Mouse (Mus musculus): Measurements from ENCODE around the gene Timm17a.

The Timm17a gene

DNA sequence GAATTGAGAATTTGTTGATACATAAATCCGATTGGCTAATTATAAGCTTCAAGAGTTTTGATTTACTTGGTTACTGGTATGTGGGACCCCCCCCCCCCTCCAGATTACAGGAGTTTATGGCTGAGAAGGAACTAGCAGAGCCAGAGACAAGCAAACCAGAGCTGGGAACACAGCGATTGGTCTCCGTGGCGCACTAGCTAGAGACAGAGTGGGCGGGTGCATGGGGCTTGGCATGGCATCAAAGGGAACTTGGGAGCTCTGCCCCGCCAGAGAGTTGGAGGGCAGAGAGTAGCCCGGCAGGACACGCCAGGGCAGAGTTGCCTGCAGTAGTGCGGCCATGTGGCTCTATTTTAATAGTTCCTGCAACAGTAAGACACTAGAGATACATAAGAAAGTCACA, 32.9 kb downstream of the Timm17a start:
- peak; percentile 38 to 57 for DNase-seq (ENCODE audit: low spot score in 2 of 2)

DNA sequence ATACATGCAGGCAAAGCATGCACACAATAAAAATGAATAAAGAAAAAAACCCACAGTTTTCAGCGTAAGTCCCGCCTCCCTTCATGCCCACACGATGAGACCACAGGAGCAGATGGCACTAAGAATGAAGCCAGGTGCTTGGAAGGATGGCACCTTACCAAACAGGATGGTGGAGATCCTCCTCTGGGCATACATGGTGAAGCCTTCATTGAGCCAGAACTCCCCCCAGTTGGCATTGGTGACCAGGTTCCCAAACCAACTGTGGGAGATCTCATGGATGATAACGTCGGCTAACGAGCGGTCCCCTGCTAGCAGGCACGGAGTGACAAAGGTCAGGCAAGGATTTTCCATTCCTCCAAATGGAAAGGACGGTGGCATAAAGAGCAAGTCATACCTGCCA, 42.2 kb downstream of the Timm17a start:
- DNase-seq (ENCODE audit: low spot score in 2 of 2) = no peak

DNA sequence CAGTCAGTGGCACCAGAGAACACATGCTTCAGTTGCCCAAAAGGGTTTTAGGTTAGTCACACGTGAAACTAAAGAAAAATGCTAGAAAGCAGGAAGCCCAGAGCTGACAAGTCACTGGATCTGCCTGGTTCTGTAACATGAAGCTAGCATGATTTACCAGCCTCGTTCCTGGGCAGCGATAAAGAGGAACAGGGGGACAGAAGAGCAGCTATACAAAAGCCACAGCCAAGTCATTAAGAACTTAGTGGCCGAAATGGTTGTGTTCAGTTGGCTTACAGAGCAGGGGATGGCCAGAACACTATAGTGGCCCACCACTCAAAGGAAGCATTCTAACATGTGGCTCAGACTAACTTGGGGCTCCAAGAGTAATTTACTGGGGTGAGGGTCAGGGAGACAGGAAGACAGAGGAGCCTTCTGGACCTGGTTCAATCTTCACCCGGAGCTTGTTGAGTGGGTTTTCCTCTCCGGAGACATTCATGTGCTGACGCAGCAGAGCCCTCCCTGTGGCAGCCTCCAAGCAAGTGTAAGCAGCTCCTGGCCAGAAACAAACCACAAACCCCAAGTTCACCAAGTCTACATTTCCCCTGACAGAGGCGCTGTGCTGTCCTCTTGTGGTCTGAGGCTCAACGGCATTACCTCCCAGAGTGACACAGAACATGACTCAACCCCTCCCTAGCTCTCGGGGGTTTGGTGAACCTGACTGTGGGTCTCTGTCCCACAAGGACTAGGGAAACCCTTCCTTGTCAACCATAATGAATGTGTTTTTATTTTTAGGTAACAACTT, 45.7 kb downstream of the Timm17a start:
- DNase-seq (ENCODE audit: low spot score in 2 of 2) = no peak

DNA sequence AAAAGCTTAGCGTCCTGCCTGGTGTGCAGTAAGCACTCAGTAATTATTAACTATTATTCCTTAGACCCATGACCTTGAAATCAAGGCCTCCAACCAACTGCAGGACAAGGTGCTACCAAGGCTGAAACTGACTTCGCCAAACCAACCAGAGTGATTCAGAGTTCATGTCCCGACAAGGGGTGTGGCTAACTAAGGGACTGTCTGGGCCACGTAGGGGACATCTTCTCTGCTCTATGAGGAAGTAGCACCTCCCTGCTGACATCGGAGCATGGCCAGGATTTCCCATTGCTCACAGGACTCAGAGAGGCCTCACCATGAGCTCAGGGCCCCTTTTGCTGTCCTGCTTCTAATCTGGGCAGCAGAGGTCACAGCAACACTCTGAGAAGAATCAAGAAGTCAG, 47.7 kb downstream of the Timm17a start:
- no peak for DNase-seq (ENCODE audit: low spot score in 2 of 2)

DNA sequence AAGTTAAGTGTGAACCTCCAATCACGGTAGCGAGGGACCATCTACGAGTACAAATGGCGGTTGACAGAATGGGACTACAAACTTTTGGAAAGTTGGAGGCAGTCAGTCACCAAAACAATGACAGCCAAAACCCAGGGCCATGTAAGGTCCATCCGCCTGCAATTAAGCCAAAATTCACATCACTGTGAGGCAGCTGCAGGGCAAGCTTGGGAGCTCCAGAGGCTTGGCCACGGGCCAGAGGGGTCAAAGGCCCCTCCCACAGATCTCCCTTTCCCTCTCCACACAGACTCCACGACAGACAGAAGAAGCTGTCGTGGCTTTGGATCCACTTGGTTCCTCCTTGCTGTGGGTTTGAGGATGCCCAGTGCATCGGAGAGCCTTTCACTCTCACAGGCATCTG, 50.3 kb downstream of the Timm17a start:
- no peak for DNase-seq (ENCODE audit: low spot score in 2 of 2)

DNA sequence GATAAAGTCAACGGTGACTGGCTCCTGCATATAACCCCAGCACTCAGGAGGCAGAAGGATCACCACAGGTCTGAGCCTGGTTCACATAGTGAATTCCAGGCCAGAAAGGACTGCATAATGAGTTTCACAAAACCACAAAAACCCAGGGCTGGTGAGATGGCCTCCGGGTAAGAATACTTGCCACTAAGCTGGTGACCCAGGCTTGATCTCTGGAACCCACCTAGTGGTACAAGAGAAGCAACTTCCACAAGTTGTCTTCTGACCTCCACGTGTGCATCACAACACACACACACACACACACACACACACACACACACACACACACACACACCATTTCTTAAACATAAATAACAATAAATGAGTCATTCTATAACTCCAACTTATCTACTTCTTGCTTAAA, 51.2 kb downstream of the Timm17a start:
- no peak for DNase-seq (ENCODE audit: low spot score in 2 of 2)

DNA sequence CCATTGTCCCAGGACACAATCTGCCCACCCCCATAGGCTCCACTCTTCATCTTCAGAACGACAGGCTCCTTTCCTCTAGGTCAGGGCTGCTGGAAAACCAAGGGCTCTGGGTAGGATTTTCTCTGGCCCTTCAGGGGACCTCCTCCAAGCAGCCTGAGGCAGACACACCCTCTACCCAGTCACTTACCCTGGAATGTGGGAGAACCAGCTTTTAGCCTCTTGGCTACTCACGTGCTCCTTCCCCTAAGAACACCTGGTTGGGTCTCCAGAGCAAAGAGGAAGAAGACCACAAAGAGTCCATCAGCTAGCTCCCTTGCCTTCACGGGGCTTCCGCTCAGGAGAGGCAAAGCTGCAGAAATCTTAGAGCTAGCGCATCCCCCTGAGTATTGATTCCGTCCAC, 52.6 kb downstream of the Timm17a start:
- DNase-seq (ENCODE audit: low spot score in 2 of 2) = no peak

DNA sequence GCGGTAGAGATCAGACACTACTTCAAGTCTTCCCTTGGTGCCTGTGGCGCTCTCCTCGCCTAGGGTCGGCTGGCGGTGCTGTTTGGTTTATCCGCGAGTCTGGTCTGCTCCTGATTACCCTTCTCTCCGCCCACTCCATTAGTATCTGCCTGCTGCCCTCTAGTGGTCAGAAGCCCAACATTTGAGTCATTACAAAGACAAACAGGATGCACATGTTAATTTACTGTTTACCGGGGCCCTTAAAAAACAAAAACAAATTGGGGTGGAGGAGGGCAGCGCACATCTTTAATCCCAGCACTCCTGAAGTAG, 54.5 kb downstream of the Timm17a start:
- peak; percentile 69 to 87 for DNase-seq (ENCODE audit: low spot score in 2 of 2)

DNA sequence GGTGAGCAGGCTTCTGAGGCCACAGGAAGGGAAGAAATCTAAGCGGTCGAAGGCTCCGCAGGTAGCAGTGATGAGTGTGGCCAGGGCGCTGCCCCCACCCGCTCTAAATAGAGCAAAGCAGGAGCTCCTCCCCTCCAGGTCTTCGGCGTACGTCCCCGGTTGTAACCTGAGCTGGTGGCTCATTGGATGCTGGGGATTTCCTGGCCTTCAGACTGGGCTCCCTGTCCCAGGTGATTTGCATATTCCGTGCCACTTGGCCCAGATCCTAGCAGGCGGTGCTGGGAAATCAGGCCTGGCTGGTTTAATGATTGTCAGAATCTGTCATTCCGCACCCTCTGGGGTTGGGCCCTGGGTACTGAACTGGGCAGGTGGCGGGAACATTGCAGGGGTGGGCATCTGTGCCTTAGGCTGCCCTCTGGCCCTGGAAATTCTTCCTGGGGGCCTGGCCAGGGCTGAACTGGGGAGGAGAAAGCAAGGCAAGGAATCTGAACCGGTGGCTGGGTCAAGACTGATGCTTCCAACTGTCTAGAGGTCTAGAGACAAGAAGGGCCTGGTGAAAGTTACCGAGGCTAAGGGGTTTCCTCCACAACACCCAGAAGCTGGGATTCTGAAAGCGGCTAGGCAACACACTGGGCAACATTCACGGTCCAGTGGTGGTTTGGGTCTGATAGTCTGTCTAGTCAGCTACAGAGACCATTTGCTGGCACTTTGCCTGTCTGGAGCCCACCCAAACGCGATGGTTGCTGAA, 55.0 kb downstream of the Timm17a start, which contains the start of gene Elf3:
TSS of gene Elf3 (minus strand) at position 189 of the 748 bp plus-strand sequence.
- peak in 1 of 2 experiments; percentile 31 for DNase-seq (ENCODE audit: low spot score in 2 of 2)

DNA sequence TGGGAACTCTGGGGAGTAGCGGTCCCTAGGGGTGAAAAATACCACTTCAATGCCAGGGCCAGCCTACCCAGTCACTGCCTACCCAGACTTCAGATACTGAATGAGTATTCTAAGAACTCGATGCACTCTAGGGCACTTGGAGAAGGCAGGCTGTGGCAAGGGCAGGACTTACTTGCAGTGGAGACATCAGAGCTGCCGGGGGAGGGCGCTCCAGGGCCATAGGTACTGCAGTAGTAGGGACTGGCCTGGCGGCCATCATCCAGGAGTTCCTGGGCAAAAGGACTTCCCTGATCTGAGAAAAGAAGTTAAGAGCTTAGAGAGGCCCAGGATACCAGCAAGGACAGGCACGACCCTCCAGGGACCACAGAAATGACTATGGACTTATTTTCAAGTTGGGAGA, 57.3 kb downstream of the Timm17a start:
- no peak for DNase-seq (ENCODE audit: low spot score in 2 of 2)

DNA sequence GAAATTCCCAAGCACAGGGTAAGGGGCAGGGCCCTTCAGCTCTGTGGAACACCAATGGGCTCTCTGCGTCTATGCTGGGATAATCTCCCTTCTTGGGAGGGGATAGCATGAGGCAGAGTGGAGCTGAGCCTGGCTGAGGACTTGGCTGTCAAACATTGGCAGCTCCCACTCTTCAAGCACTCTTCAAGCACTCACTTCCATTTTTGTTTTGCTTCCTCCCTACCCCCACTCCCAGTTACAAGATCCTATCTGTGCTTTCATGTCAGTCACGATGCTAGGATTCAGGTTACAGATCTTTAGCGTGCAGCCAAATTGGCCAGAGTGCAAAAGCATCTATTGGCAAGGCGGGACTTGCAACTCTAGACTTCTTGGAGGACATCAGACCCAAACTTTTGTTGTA, 60.7 kb downstream of the Timm17a start:
- no peak for DNase-seq (ENCODE audit: low spot score in 2 of 2)

DNA sequence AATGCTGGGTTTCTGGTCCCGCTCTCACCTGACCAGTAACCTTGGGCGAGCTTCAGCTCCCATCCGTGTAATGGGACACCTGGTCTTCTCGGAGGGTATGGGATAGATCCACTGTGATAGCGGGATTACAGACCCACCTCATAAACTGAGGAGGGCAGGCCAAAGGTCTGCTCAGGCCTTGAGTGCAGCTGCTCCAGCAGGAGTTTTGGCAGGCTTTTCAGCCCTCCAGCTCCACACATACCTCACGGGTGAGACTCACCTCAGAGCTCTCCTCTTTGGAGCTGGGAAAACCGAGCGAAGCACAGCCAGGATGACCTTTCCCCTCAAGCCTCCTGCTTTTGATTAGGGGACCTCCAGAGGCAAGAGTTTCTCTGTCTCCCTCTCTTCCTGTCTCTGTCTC, 62.2 kb downstream of the Timm17a start:
- no peak for DNase-seq (ENCODE audit: low spot score in 2 of 2)

DNA sequence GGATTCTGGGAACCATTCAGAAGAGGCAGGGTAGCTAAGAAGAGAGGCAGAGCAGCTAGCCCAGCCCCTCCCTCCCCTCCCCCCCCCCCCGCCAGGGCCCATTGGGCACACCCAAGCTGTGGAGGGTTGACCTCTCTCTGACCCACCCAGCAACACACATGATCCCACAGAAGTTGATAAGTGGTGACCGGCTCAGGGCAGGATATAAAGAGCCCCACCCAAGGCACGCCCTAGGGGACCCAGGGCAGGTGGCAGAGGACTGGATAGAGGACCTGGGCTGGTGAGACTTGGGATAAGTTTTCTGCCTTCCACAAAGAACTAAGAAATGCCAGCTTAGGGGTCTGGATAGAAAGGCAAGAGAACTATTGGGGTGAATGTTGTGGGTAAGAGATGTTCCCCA, 62.9 kb downstream of the Timm17a start:
- DNase-seq (ENCODE audit: low spot score in 2 of 2) = no peak

DNA sequence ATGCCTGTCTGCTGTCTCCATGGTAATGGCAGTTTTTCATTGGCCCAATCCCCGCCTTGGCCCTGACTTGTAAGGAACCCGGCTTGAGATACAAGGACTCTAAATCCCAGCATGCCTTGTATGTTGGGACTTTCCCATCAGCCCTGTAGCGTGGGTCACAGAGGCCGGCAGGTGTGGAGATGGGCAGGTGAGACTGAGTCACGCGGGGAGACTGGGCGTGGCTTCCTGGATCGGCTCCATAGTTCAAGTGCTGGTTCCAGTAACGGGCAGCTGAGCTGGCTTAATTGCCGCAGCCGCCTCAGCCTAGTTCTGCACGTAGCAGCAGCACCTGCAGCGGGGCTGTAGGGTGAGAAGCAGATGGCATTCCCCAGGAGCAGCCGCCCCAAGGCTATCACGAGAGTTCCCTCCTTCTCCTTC, 65.1 kb downstream of the Timm17a start:
- DNase-seq (ENCODE audit: low spot score in 2 of 2) = peak in 1 of 2 experiments; percentile 32
